Mouse (Mus musculus): ENCODE measurements around the gene Nelfcd. TPM values are rescaled to one million over a fixed set of nuclear protein-coding genes. Genes with fewer than 3 reads are reported as not detected.

Nelfcd gene
- polyA plus RNA-seq, 1 experiment from 2014 or later: 69.4 TPM

- 60% methylated on average over 4 of the region's 4 CpGs for WGBS (ENCODE audit: insufficient replicate concordance)
- no peaks in the 10 kb centered on the region for H3K27me3 ChIP-seq (ENCODE audit: control insufficient read depth, insufficient read depth, low read depth, low read length)
- no peak overlapping the region for H3K27ac ChIP-seq (ENCODE audit: low read length)
- no peak overlapping the region for H3K9ac ChIP-seq (ENCODE audit: low read depth, low read length)
- no peak overlapping the region for H3K4me2 ChIP-seq (ENCODE audit: low read depth, low read length)
- H3K4me3 ChIP-seq (ENCODE audit: low read depth, low read length): no peak overlapping the region
- no peak for ATAC-seq (ENCODE audit: low read depth)
- no peaks in the 10 kb centered on the region for H3K9me3 ChIP-seq (replicated peaks; ENCODE audit: control insufficient read depth, low read length)
- no peaks in the 10 kb centered on the region for H3K36me3 ChIP-seq (ENCODE audit: control insufficient read depth, insufficient read depth)
- H3K4me1 ChIP-seq (ENCODE audit: control insufficient read depth, low read depth, low read length): no peaks in the 10 kb centered on the region
These were observed 15.2 kb upstream of the Nelfcd start for GRCm38 (mm10) chr2:174400396-174400795.

- peaks cover 11% of the 10 kb centered on the region for H3K4me1 ChIP-seq (ENCODE audit: control insufficient read depth, low read depth, low read length)
- no peaks in the 10 kb centered on the region for H3K9me3 ChIP-seq (replicated peaks; ENCODE audit: control insufficient read depth, low read length)
- 31% methylated on average over 2 of the region's 2 CpGs for WGBS (ENCODE audit: insufficient replicate concordance)
- no peak overlapping the region for H3K4me3 ChIP-seq (ENCODE audit: low read depth, low read length)
- peak; percentile 74 for ATAC-seq (ENCODE audit: low read depth)
- H3K27me3 ChIP-seq (ENCODE audit: control insufficient read depth, insufficient read depth, low read depth, low read length): 0 out of 2 replicates have a peak, but pooled peaks cover 4% of the 10 kb centered on the region
- no peak overlapping the region for H3K9ac ChIP-seq (ENCODE audit: low read depth, low read length)
- no peak overlapping the region for H3K4me2 ChIP-seq (ENCODE audit: low read depth, low read length)
- no peaks in the 10 kb centered on the region for H3K36me3 ChIP-seq (ENCODE audit: control insufficient read depth, insufficient read depth)
- H3K27ac ChIP-seq (ENCODE audit: low read length): no peak overlapping the region
These were observed 5.4 kb upstream of the Nelfcd start for GRCm38 (mm10) chr2:174410222-174410621.

GRCm38 (mm10) chr2:174413127-174413526 is 2.5 kb upstream of the Nelfcd start:
- WGBS (ENCODE audit: insufficient replicate concordance): 64% methylated on average over 7 of the region's 7 CpGs
- no peak for ATAC-seq (ENCODE audit: low read depth)
- H3K27ac ChIP-seq (ENCODE audit: low read length): no peak overlapping the region
- H3K9ac ChIP-seq (ENCODE audit: low read depth, low read length): no peak overlapping the region
- no peaks in the 10 kb centered on the region for H3K9me3 ChIP-seq (replicated peaks; ENCODE audit: control insufficient read depth, low read length)
- no peak overlapping the region for H3K4me2 ChIP-seq (ENCODE audit: low read depth, low read length)
- 0 out of 2 replicates have a peak, but pooled peaks cover 2% of the 10 kb centered on the region for H3K27me3 ChIP-seq (ENCODE audit: control insufficient read depth, insufficient read depth, low read depth, low read length)
- peaks cover 26% of the 10 kb centered on the region for H3K4me1 ChIP-seq (ENCODE audit: control insufficient read depth, low read depth, low read length)
- H3K4me3 ChIP-seq (ENCODE audit: low read depth, low read length): no peak overlapping the region
- H3K36me3 ChIP-seq (ENCODE audit: control insufficient read depth, insufficient read depth): no peaks in the 10 kb centered on the region

- H3K27me3 ChIP-seq (ENCODE audit: control insufficient read depth, insufficient read depth, low read depth, low read length): no peaks in the 10 kb centered on the region
- ATAC-seq (ENCODE audit: low read depth): no peak
- H3K4me1 ChIP-seq (ENCODE audit: control insufficient read depth, low read depth, low read length): peaks cover 21% of the 10 kb centered on the region
- WGBS (ENCODE audit: insufficient replicate concordance): 34% methylated on average over 18 of the region's 18 CpGs
- H3K4me3 ChIP-seq (ENCODE audit: low read depth, low read length): peak overlapping the region; percentile 96
- H3K27ac ChIP-seq (ENCODE audit: low read length): no peak overlapping the region
- H3K36me3 ChIP-seq (ENCODE audit: control insufficient read depth, insufficient read depth): no peaks in the 10 kb centered on the region
- H3K9me3 ChIP-seq (replicated peaks; ENCODE audit: control insufficient read depth, low read length): no peaks in the 10 kb centered on the region
- peak overlapping the region; percentile 20; the same call in 1 of the 2 replicates for H3K9ac ChIP-seq (ENCODE audit: low read depth, low read length)
- peak overlapping the region; percentile 40 for H3K4me2 ChIP-seq (ENCODE audit: low read depth, low read length)
These were observed 438 bp upstream of the Nelfcd start for GRCm38 (mm10) chr2:174415001-174415730.

GRCm38 (mm10) chr2:174421107-174421506 is 5.5 kb downstream of the Nelfcd start:
- 91% methylated on average over 6 of the region's 6 CpGs for WGBS (ENCODE audit: insufficient replicate concordance)
- Histone ChIP-seq H3K4me2 (ENCODE audit: low read depth, low read length) (no peak overlapping the region), H3K27me3 (ENCODE audit: control insufficient read depth, insufficient read depth, low read depth, low read length) (no peaks in the 10 kb centered on the region), H3K9ac (ENCODE audit: low read depth, low read length) (no peak overlapping the region), H3K27ac (ENCODE audit: low read length) (no peak overlapping the region), H3K4me3 (ENCODE audit: low read depth, low read length) (no peak overlapping the region), H3K4me1 (ENCODE audit: control insufficient read depth, low read depth, low read length) (peaks cover 12% of the 10 kb centered on the region), H3K36me3 (ENCODE audit: control insufficient read depth, insufficient read depth) (peaks cover 47% of the 10 kb centered on the region), H3K9me3 (replicated peaks; ENCODE audit: control insufficient read depth, low read length) (no peaks in the 10 kb centered on the region)
- no peak for ATAC-seq (ENCODE audit: low read depth)

GRCm38 (mm10) chr2:174424301-174425085 is 8.9 kb downstream of the Nelfcd start:
- 88% methylated on average over 11 of the region's 11 CpGs for WGBS (ENCODE audit: insufficient replicate concordance)
- no peak for ATAC-seq (ENCODE audit: low read depth)
- H3K9me3 ChIP-seq (replicated peaks; ENCODE audit: control insufficient read depth, low read length): no peaks in the 10 kb centered on the region
- H3K36me3 ChIP-seq (ENCODE audit: control insufficient read depth, insufficient read depth): peaks cover 80% of the 10 kb centered on the region
- H3K9ac ChIP-seq (ENCODE audit: low read depth, low read length): no peak overlapping the region
- no peak overlapping the region for H3K4me3 ChIP-seq (ENCODE audit: low read depth, low read length)
- no peak overlapping the region for H3K4me2 ChIP-seq (ENCODE audit: low read depth, low read length)
- no peaks in the 10 kb centered on the region for H3K27me3 ChIP-seq (ENCODE audit: control insufficient read depth, insufficient read depth, low read depth, low read length)
- no peak overlapping the region for H3K27ac ChIP-seq (ENCODE audit: low read length)
- H3K4me1 ChIP-seq (ENCODE audit: control insufficient read depth, low read depth, low read length): no peaks in the 10 kb centered on the region

- no peaks in the 10 kb centered on the region for H3K4me1 ChIP-seq (ENCODE audit: control insufficient read depth, low read depth, low read length)
- H3K27me3 ChIP-seq (ENCODE audit: control insufficient read depth, insufficient read depth, low read depth, low read length): no peaks in the 10 kb centered on the region
- no peak overlapping the region for H3K4me2 ChIP-seq (ENCODE audit: low read depth, low read length)
- ATAC-seq (ENCODE audit: low read depth): no peak
- no peak overlapping the region for H3K4me3 ChIP-seq (ENCODE audit: low read depth, low read length)
- no peaks in the 10 kb centered on the region for H3K9me3 ChIP-seq (replicated peaks; ENCODE audit: control insufficient read depth, low read length)
- 88% methylated on average over 12 of the region's 12 CpGs for WGBS (ENCODE audit: insufficient replicate concordance)
- H3K9ac ChIP-seq (ENCODE audit: low read depth, low read length): no peak overlapping the region
- peaks cover 66% of the 10 kb centered on the region for H3K36me3 ChIP-seq (ENCODE audit: control insufficient read depth, insufficient read depth)
- no peak overlapping the region for H3K27ac ChIP-seq (ENCODE audit: low read length)
These were observed 11.3 kb downstream of the Nelfcd start for GRCm38 (mm10) chr2:174426856-174427255.

GRCm38 (mm10) chr2:174428076-174428835 is 12.7 kb downstream of the Nelfcd start:
- H3K9ac ChIP-seq (ENCODE audit: low read depth, low read length): no peak overlapping the region
- H3K9me3 ChIP-seq (replicated peaks; ENCODE audit: control insufficient read depth, low read length): no peaks in the 10 kb centered on the region
- WGBS (ENCODE audit: insufficient replicate concordance): 83% methylated on average over 18 of the region's 18 CpGs
- H3K4me1 ChIP-seq (ENCODE audit: control insufficient read depth, low read depth, low read length): no peaks in the 10 kb centered on the region
- ATAC-seq (ENCODE audit: low read depth): no peak
- H3K27ac ChIP-seq (ENCODE audit: low read length): no peak overlapping the region
- no peak overlapping the region for H3K4me3 ChIP-seq (ENCODE audit: low read depth, low read length)
- H3K36me3 ChIP-seq (ENCODE audit: control insufficient read depth, insufficient read depth): peaks cover 58% of the 10 kb centered on the region
- H3K27me3 ChIP-seq (ENCODE audit: control insufficient read depth, insufficient read depth, low read depth, low read length): no peaks in the 10 kb centered on the region
- H3K4me2 ChIP-seq (ENCODE audit: low read depth, low read length): no peak overlapping the region

All from liver, embryonic 16.5 days (tissue).